11 mouse cellular contexts compared by ENCODE assay signal in genomic region chr6:146640991-146641390, GRCm38 (mm10).
"Had no signal": no experiment of that assay in that cellular context is flagged by ENCODE, and none has a peak within 500 bp of the region (broad histone marks: within the 10 kb centered on the region; RNA-seq: fewer than 3 reads in every experiment).

No protein-coding gene starts in this region.

- H3K36me3 ChIP-seq: intestine, embryonic 15.5 days; limb, embryonic 10.5 days; midbrain, embryonic 13.5 days had no signal

- DNase-seq: kidney, postnatal 4 days; lung, embryonic 14.5 days; lung, postnatal 10 days; lung, postnatal 4 days; right cerebral cortex, postnatal 14 days; thymus, postnatal 4 days had no signal

- ATAC-seq: intestine, embryonic 15.5 days; midbrain, embryonic 13.5 days had no signal

- H3K4me3 ChIP-seq: intestine, embryonic 15.5 days; layer of hippocampus, adult 2 months had no signal

- H3K27ac ChIP-seq: intestine, embryonic 15.5 days; kidney, postnatal 0 days; layer of hippocampus, adult 2 months; midbrain, embryonic 13.5 days had no signal

- H3K9ac ChIP-seq: intestine, embryonic 15.5 days; lung, embryonic 14.5 days; midbrain, embryonic 13.5 days had no signal

- H3K4me2 ChIP-seq: intestine, embryonic 15.5 days; midbrain, embryonic 13.5 days had no signal

- H3K9me3 ChIP-seq: intestine, embryonic 15.5 days; limb, embryonic 10.5 days; midbrain, embryonic 13.5 days had no signal

- H3K27me3 ChIP-seq: intestine, embryonic 15.5 days; midbrain, embryonic 13.5 days had no signal
